Mouse (Mus musculus) embryonic fibroblast, embryonic 13.5 days (primary cell): ENCODE measurements around the gene Pef1. TPM values are rescaled to one million over a fixed set of nuclear protein-coding genes. Genes with fewer than 3 reads are reported as not detected.
A peak's percentile ranks its signal among the peaks of the same experiment; 100 is the strongest.

Experiments
- H3K27ac ChIP-seq: 2 replicates; pipeline ENCODE4 v1.5.1; 2012; ENCODE audit warnings: low read length, control low read depth, inconsistent platforms; ENCODE audit not compliant: insufficient read depth
- H3K4me1 ChIP-seq: 2 replicates; pipeline ENCODE4 v1.6.1; 2011; ENCODE audit warnings: low read length; ENCODE audit not compliant: control insufficient read depth, insufficient read depth
- H3K4me3 ChIP-seq: 2 replicates; pipeline ENCODE4 v1.5.1; 2011; ENCODE audit warnings: mild to moderate bottlenecking, control low read depth, low read length; ENCODE audit not compliant: insufficient read depth
- CTCF ChIP-seq: IDR thresholded peaks from 2 replicates; pipeline ENCODE4 v1.5.1; 2011; ENCODE audit warnings: mild to moderate bottlenecking, control low read depth, low read length, moderate library complexity, borderline replicate concordance; ENCODE audit not compliant: insufficient read depth
- POLR2A ChIP-seq: IDR thresholded peaks from 2 replicates; pipeline ENCODE4 v1.6.1; 2011; ENCODE audit warnings: low read depth, mild to moderate bottlenecking, control low read depth, low read length, moderate library complexity
- polyA plus RNA-seq: library from polyadenylated mRNA; stranded (reverse); fragments of >200 nt; gene quantifications from 2 replicates; pipeline ENCODE4 v1.2.4, GENCODE M21; 2011; ENCODE audit warnings: low read depth; ENCODE audit not compliant: missing spikeins, insufficient read length

Pef1 gene
- polyA plus RNA-seq, 1 experiment = 38.1 TPM

DNA sequence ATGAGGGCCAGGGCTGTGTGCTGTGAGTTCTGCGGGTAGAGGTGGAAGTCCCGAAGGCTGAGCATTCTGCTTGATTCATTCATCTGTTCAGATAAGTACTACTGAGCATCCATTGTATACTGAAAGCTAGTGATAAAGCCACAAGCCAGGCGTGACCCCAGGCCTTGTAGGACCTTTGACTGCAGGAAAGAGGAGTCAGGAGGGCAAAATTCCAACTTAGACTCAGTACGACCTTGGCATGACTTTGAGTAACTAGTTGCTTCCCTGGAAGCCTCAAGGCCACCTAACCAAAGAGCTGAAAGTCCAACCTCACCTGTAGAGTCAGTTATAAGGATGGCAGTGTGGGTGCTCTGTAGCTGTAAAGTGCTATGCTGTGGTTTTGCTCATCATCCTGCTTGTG, 18.4 kb downstream of the Pef1 start:
- TF ChIP-seq CTCF = no peak
- no peak for TF ChIP-seq POLR2A
- Histone ChIP-seq H3K27ac (no peak overlapping the region), H3K4me1 (0 out of 2 replicates have a peak, but pooled peaks cover 4% of the 10 kb centered on the region), H3K4me3 (no peak overlapping the region)

DNA sequence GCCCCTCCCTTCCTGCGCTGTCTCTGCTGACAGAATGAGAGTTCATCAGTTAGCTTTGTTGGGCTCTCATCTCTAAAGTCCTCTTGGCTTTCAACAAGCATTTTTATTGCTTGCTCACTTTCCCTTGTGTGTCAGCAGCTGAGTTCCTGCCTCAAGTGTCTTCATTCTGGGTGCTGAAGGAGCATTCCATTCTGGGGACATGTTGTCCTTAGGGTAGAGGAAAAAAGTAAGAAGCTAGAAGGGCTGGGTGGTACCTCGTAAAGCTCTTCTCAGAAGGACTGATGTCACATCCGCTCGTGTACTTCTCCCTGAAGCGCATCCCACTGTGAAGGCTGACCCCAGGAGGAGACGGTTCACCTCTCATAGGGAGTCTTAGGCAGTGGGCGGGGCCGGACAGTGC, 19.2 kb downstream of the Pef1 start:
- Histone ChIP-seq H3K27ac (no peak overlapping the region), H3K4me3 (no peak overlapping the region), H3K4me1 (0 out of 2 replicates have a peak, but pooled peaks cover 11% of the 10 kb centered on the region)
- TF ChIP-seq POLR2A (no peak), CTCF (no peak)

DNA sequence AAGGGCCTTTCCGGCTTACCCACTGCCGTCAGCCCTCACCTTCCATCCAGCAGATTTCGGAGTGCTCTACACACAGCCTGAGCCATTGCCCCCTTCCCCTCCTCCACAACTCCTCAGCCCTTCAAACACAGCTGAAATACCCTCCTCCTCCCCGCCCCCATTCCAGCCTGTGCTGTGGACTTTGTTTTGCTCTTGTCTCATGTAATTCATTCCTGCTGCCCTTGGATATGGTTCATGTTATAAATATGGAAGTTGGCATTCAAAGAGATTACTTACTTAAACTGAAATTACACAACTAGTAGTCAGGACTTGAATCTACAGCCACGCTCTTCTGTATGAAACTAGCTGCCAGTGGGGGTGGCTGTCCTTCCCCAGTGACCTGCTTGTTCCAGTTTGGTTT, 20.7 kb downstream of the Pef1 start:
- Histone ChIP-seq H3K27ac (no peak overlapping the region), H3K4me3 (no peak overlapping the region), H3K4me1 (0 out of 2 replicates have a peak, but pooled peaks cover 14% of the 10 kb centered on the region)
- no peak for TF ChIP-seq CTCF
- no peak for TF ChIP-seq POLR2A

DNA sequence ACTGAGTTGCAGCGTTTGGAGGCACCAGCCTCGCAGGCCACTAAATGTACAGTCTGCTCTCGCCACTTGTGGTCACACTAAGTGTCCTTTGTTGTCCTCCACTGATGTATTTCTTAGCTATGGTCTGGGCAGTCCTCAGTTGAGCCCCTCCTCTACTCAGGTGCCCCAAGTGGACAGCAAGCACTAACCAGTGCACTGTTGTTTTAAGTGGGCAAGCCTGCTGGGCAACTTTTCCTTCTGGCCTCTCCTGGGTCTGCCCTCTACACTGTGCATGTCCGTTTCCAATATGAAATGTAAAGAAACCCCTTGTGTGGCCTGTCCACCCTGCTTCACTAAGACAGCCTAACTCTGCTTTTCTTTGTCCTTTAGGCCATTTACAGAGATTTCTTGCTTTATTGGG, 21.8 kb downstream of the Pef1 start:
- Histone ChIP-seq H3K4me1 (0 out of 2 replicates have a peak, but pooled peaks cover 14% of the 10 kb centered on the region), H3K4me3 (no peak overlapping the region), H3K27ac (no peak overlapping the region)
- TF ChIP-seq POLR2A = no peak
- TF ChIP-seq CTCF = no peak

DNA sequence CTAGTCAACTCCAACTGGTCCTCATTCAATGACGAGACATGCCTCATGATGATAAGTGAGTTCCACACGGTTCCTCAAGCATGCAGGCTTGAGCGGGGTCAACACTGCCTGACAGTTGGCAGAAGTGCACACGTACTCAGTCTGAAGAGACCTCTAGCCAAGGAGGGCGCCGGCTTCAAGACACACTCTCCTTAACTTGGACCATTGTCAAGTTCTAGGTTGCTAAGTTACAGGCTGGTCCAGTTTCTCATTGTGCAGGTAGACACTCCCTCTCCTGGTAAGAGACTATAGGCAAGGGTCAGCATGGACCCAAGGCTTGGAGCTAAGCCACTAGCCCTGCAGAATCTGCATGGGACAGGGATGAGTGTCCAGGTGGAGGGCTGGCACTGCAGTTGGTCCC, 22.8 kb downstream of the Pef1 start:
- TF ChIP-seq POLR2A (no peak), CTCF (no peak)
- no peak overlapping the region for H3K27ac ChIP-seq
- H3K4me1 ChIP-seq = 0 out of 2 replicates have a peak, but pooled peaks cover 14% of the 10 kb centered on the region
- H3K4me3 ChIP-seq = no peak overlapping the region

DNA sequence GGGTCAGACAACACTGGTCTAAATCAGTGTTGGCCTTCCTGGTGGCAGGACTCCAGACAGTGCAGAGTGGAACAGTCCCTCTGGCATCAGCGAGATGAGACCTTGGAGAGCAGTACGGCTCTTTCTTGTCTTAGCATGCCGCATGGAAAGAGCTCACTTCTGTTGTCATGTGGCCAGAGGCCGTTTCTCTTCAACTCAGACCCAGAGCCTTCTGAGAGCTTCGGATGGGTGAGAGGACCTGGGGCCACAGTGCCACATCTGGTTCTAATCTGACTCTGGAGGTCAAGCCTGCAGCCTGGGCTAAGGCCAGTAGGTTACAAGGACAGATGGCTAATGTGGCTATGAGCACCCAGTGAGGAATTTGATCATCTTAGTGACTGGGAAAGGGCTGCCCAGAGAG, 23.6 kb downstream of the Pef1 start:
- TF ChIP-seq POLR2A = no peak
- no peak for TF ChIP-seq CTCF
- H3K27ac ChIP-seq = peak overlapping the region; percentile 1; the same call in 1 of the 2 replicates
- H3K4me3 ChIP-seq = no peak overlapping the region
- H3K4me1 ChIP-seq = 0 out of 2 replicates have a peak, but pooled peaks cover 14% of the 10 kb centered on the region

DNA sequence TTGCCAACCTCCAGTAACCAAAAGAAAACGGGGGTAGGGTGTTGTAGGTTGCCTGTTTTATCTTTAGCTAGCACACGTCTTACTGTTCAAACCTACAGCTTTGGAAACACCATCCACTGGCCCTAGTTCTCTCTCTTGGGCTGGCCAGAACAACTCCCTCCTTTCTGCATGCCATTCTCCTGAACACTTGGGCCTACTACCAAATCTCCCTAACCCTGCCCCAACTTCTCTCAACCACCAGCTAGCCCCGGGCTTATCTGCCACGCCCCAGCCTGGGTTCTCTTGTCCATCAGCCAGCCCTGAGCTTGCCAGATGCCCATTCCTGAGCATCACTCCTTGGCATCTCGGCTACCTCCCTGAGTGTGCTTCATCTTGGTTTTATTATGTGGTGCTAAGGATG, 26.5 kb downstream of the Pef1 start:
- TF ChIP-seq POLR2A (no peak), CTCF (no peak)
- no peak overlapping the region for H3K4me3 ChIP-seq
- no peak overlapping the region for H3K27ac ChIP-seq
- H3K4me1 ChIP-seq = 0 out of 2 replicates have a peak, but pooled peaks cover 11% of the 10 kb centered on the region

DNA sequence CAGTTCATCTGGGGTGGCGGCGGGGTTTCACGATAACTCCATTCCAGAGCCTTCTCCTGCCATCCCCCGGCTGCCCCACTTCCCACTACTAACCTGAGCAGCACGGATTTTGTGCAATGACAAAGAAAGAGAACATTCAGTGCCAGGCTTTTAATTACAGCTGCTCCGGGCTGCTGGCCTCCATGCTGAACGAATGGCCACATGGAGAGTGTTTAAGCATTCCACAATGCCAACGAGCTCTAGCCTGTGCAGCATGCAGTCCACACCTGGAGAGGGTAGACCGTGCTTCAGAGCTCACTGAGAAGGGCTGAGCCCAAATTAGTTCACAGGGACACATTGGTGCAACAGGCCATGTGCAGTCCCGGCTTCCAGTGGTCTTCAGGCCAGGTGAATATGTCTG, 27.7 kb downstream of the Pef1 start:
- 0 out of 2 replicates have a peak, but pooled peaks cover 11% of the 10 kb centered on the region for H3K4me1 ChIP-seq
- no peak overlapping the region for H3K27ac ChIP-seq
- H3K4me3 ChIP-seq = no peak overlapping the region
- TF ChIP-seq POLR2A (no peak), CTCF (no peak)

DNA sequence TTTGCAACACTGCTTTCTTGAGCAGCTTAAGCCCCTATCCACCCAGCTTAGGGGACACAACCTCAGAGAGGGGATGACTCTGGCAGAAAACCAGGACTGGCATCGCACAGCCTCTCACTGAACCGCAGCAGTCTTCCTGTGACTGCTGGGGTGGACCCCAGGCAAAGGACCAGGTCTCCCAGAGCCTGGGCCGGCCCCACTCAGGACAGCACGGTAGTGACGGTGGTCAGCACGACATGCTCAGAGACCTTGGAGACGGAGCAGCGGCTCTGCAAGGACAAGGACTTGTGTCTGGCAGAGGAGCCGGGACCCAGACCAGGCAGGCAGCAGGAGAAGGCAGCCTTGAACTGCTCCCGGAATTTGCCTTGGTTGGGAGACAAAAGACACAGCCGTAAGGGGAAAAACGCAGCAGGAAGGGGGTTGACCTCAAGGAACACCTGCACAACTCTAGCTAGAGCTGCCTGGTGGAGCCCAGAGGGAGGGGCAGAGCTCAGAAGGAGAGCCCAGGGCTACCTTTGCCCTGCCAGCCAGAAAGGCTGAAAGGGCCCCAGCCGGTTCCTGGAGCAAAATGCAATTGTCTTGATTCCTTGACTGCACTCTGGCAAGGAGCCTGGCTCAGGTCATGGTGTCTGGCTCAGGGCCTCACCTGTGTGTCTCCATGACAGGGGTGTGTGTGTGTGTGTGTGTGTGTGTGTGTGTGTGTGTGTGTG, 28.4 kb downstream of the Pef1 start:
- Histone ChIP-seq H3K4me1 (0 out of 2 replicates have a peak, but pooled peaks cover 9% of the 10 kb centered on the region), H3K4me3 (no peak overlapping the region), H3K27ac (no peak overlapping the region)
- no peak for TF ChIP-seq CTCF
- no peak for TF ChIP-seq POLR2A

DNA sequence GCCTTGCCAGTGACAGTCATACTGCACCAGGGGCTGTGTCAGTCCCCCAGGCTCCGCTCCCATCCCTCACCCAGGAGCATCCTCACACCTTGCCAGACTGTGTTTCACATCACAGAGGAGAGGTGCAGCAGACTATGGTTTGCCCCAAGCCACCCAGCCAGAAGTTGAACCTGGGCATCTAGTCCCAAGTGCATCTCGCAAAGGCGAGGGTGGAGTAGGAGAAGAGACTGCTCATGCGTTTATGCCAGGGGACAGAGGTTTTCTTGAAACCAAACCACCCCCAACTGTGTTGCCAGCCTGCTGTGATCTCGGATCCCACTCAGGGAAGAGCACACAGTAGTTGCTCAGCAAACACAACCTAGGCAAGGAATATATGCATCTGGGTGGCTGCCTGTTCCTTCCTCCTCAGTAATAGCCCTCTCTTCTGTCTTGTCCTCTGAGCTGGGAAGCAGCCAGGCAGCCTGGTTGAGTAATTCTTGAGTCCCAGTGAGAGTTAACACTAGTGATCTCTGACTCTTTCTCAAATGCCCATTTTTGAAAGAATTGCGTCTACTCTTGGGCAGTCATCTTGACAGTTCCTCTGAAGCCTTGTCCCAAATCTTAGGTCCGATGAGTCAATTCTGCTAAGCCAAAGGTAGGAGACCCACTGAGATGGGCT, 29.2 kb downstream of the Pef1 start:
- Histone ChIP-seq H3K4me3 (no peak overlapping the region), H3K4me1 (0 out of 2 replicates have a peak, but pooled peaks cover 2% of the 10 kb centered on the region), H3K27ac (no peak overlapping the region)
- TF ChIP-seq POLR2A (no peak), CTCF (no peak)
